Comparison of ENCODE assay signal across 15 mouse cellular contexts in genomic region chr14:46955574-46956043, GRCm38 (mm10).
DNase-seq lines count a peak whose midpoint lies in the region; ATAC-seq and TF ChIP-seq lines count a peak whose summit lies in the region.
"Had no signal": no experiment of that assay in that cellular context is flagged by ENCODE, and none has a peak within 500 bp of the region (broad histone marks: within the 10 kb centered on the region; RNA-seq: fewer than 3 reads in every experiment).

No protein-coding gene starts in this region.

- intact Hi-C loops in left cerebral cortex, adult 2 months (cut with DNase I), result no loop called here

- TF ChIP-seq CTCF in kidney, adult 2 months (conservative IDR thresholded peaks at IDR 0.05; ENCODE audit: insufficient read depth, insufficient read length, low read depth, low read length), result no peak; the same call in 1 of the 2 replicates
- TF ChIP-seq CTCF in lung, postnatal 0 days (IDR thresholded peaks at IDR 0.05), result peak; percentile 39
- TF ChIP-seq CTCF in left cerebral cortex, adult 2 months (IDR thresholded peaks at IDR 0.05), result no peak; the same call in none of the 2 replicates

- 27% methylated on average over 9 of the region's 9 CpGs for WGBS in heart, embryonic 15.5 days
- 29% methylated on average over 9 of the region's 9 CpGs for WGBS in heart, embryonic 11.5 days (ENCODE audit: insufficient replicate concordance)
- 29% methylated on average over 9 of the region's 9 CpGs for WGBS in kidney, adult 2 months
- WGBS in lung, postnatal 0 days, result 18% methylated on average over 9 of the region's 9 CpGs

- peak; percentile 32 for DNase-seq in embryo, embryonic 11 days
- peak; percentile 40 for DNase-seq in kidney, adult 2 months
- DNase-seq in lung, postnatal 0 days (ENCODE audit: low spot score), result peak; percentile 54
- DNase-seq in frontal cortex, postnatal 25 days (ENCODE audit: low spot score in 2 of 2), result no peak
- no peak for DNase-seq in left cerebral cortex, adult 2 months (ENCODE audit: extremely low spot score in 1 of 2, low spot score in 2 of 2)
- DNase-seq in thymus, postnatal 4 days, result no peak
- DNase-seq: adrenal gland, postnatal 36 days; cerebellum, adult 11-12 months had no signal

- no peaks in the 10 kb centered on the region for H3K9me3 ChIP-seq in heart, embryonic 15.5 days (replicated peaks)
- no peaks in the 10 kb centered on the region for H3K9me3 ChIP-seq in heart, embryonic 11.5 days (replicated peaks; ENCODE audit: control insufficient read depth, low read length)
- no peaks in the 10 kb centered on the region for H3K9me3 ChIP-seq in lung, postnatal 0 days (ENCODE audit: low read length)
- H3K9me3 ChIP-seq: embryonic facial prominence, embryonic 12.5 days; hindbrain, embryonic 15.5 days; limb, embryonic 13.5 days; megakaryocyte, embryonic 14.5 days had no signal

- peak; percentile 88 for TF ChIP-seq EP300 in lung, postnatal 0 days (IDR thresholded peaks at IDR 0.05)

- H3K4me2 ChIP-seq in heart, embryonic 15.5 days, result no peak overlapping the region
- H3K4me2 ChIP-seq in heart, embryonic 11.5 days, result no peak overlapping the region
- H3K4me2 ChIP-seq in lung, postnatal 0 days (replicated peaks; ENCODE audit: low read depth, low read length), result no peak overlapping the region
- H3K4me2 ChIP-seq: embryonic facial prominence, embryonic 12.5 days; hindbrain, embryonic 15.5 days; limb, embryonic 13.5 days had no signal

- H3K4me3 ChIP-seq in heart, embryonic 15.5 days, result no peak overlapping the region
- no peak overlapping the region for H3K4me3 ChIP-seq in heart, embryonic 11.5 days (ENCODE audit: low read depth, low read length)
- H3K4me3 ChIP-seq in kidney, adult 2 months (ENCODE audit: insufficient read depth, low read depth, low read length), result no peak overlapping the region
- no peak overlapping the region for H3K4me3 ChIP-seq in lung, postnatal 0 days (ENCODE audit: low read depth, low read length)
- H3K4me3 ChIP-seq in left cerebral cortex, adult 2 months, result no peak overlapping the region
- H3K4me3 ChIP-seq: embryonic facial prominence, embryonic 12.5 days; hindbrain, embryonic 15.5 days; limb, embryonic 13.5 days; megakaryocyte, embryonic 14.5 days had no signal

- no peak for ATAC-seq in heart, embryonic 15.5 days (replicated peaks; ENCODE audit: insufficient number of reproducible peaks, insufficient read depth, low FRiP score, low read depth)
- no peak for ATAC-seq in heart, embryonic 11.5 days (replicated peaks; ENCODE audit: insufficient number of reproducible peaks, low FRiP score, low TSS enrichment)
- ATAC-seq in lung, postnatal 0 days, result peak; percentile 83

- no peaks in the 10 kb centered on the region for H3K36me3 ChIP-seq in heart, embryonic 15.5 days
- H3K36me3 ChIP-seq in heart, embryonic 11.5 days (ENCODE audit: control insufficient read depth, insufficient read depth, low read length), result 0 out of 2 replicates have a peak, but pooled peaks cover 2% of the 10 kb centered on the region
- no peaks in the 10 kb centered on the region for H3K36me3 ChIP-seq in kidney, adult 2 months (ENCODE audit: control insufficient read depth, insufficient read depth, low read length)
- no peaks in the 10 kb centered on the region for H3K36me3 ChIP-seq in lung, postnatal 0 days (ENCODE audit: insufficient read depth, low read length)
- H3K36me3 ChIP-seq: embryonic facial prominence, embryonic 12.5 days; hindbrain, embryonic 15.5 days; limb, embryonic 13.5 days had no signal

- no peaks in the 10 kb centered on the region for H3K27me3 ChIP-seq in heart, embryonic 15.5 days
- H3K27me3 ChIP-seq in heart, embryonic 11.5 days (ENCODE audit: control insufficient read depth, insufficient read depth, low read length), result no peaks in the 10 kb centered on the region
- H3K27me3 ChIP-seq in kidney, adult 2 months (replicated peaks; ENCODE audit: control insufficient read depth, insufficient read depth, low read length), result no peaks in the 10 kb centered on the region
- no peaks in the 10 kb centered on the region for H3K27me3 ChIP-seq in lung, postnatal 0 days (replicated peaks; ENCODE audit: insufficient read depth, low read length)
- H3K27me3 ChIP-seq: CH12.LX; embryonic facial prominence, embryonic 12.5 days; hindbrain, embryonic 15.5 days; limb, embryonic 13.5 days had no signal

- no peak for TF ChIP-seq POLR2A in kidney, adult 2 months (IDR thresholded peaks at IDR 0.05; ENCODE audit: low read depth, low read length)

- peaks cover 46% of the 10 kb centered on the region for H3K4me1 ChIP-seq in heart, embryonic 15.5 days (replicated peaks)
- peaks cover 35% of the 10 kb centered on the region for H3K4me1 ChIP-seq in heart, embryonic 11.5 days (ENCODE audit: control insufficient read depth, insufficient read depth, low read length)
- peaks cover 7% of the 10 kb centered on the region; the same call in 1 of the 2 replicates for H3K4me1 ChIP-seq in kidney, adult 2 months (ENCODE audit: control insufficient read depth, insufficient read depth, low read length)
- peaks cover 11% of the 10 kb centered on the region; the same call in 1 of the 2 replicates for H3K4me1 ChIP-seq in lung, postnatal 0 days (ENCODE audit: insufficient read depth, low read depth, low read length)
- H3K4me1 ChIP-seq: hindbrain, embryonic 15.5 days; megakaryocyte, embryonic 14.5 days had no signal

- H3K27ac ChIP-seq in heart, embryonic 15.5 days, result peak overlapping the region; percentile 44; the same call in 1 of the 2 replicates
- no peak overlapping the region for H3K27ac ChIP-seq in heart, embryonic 11.5 days (ENCODE audit: low read depth, low read length)
- 0 out of 2 replicates have a peak overlapping the region, but pooled peaks have one; percentile 2 for H3K27ac ChIP-seq in kidney, adult 2 months (ENCODE audit: insufficient read depth, low read depth, low read length)
- peak overlapping the region; percentile 58; the same call in 1 of the 2 replicates for H3K27ac ChIP-seq in lung, postnatal 0 days (ENCODE audit: low read length)
- H3K27ac ChIP-seq in left cerebral cortex, adult 2 months, result no peak overlapping the region
- H3K27ac ChIP-seq: embryonic facial prominence, embryonic 12.5 days; hindbrain, embryonic 15.5 days; limb, embryonic 13.5 days had no signal

- H3K9ac ChIP-seq in heart, embryonic 15.5 days, result no peak overlapping the region
- H3K9ac ChIP-seq in heart, embryonic 11.5 days (ENCODE audit: low read depth, low read length), result no peak overlapping the region
- H3K9ac ChIP-seq in lung, postnatal 0 days (replicated peaks; ENCODE audit: low read depth), result no peak overlapping the region
- H3K9ac ChIP-seq: embryonic facial prominence, embryonic 12.5 days; hindbrain, embryonic 15.5 days; limb, embryonic 13.5 days had no signal

Comparison
In these comparisons a context has a peak if more than half of its experiments do, and no peak if none do; other contexts are left out.
1. H3K27ac ChIP-seq: peak in heart, embryonic 15.5 days (single experiment), kidney, adult 2 months (single experiment) and lung, postnatal 0 days (single experiment); none in heart, embryonic 11.5 days (single experiment) and left cerebral cortex, adult 2 months (single experiment).
2. DNase-seq: peak in embryo, embryonic 11 days (single experiment), kidney, adult 2 months (single experiment) and lung, postnatal 0 days (single experiment); none in frontal cortex, postnatal 25 days (0 of 2), left cerebral cortex, adult 2 months (0 of 2) and thymus, postnatal 4 days (single experiment).